Mouse (Mus musculus) small intestine, adult 2 months (tissue): ENCODE results near the gene Sfn.

Experiments used
- CTCF ChIP-seq: fragments of 200-500 bp; IDR thresholded peaks from 2 replicates; pipeline ENCODE4 v1.5.1; 2012; ENCODE audit warnings: low read depth, mild to moderate bottlenecking, control low read depth, inconsistent platforms, low read length, moderate library complexity, mixed read lengths; ENCODE audit not compliant: insufficient replicate concordance, insufficient read length; ENCODE audit errors: extremely low read depth
- POLR2A ChIP-seq: fragments of 200-500 bp; IDR thresholded peaks from 2 replicates; pipeline ENCODE4 v1.6.1; 2012; ENCODE audit warnings: low read depth, mild to moderate bottlenecking, control low read depth, inconsistent platforms, low read length, moderate library complexity

- TF ChIP-seq CTCF (no peak), POLR2A (no peak)
These were observed 13.4 kb upstream of the Sfn start for GRCm38 (mm10) chr4:133615416-133615815.
